Mouse (Mus musculus) spleen, adult 2 months (tissue): ENCODE data around the gene AC134908.4. TPM values are rescaled to one million over a fixed set of nuclear protein-coding genes. Genes with fewer than 3 reads are reported as not detected.
"Not testable (repeated sequence)": the region's sequence is repeated elsewhere in the genome, so short reads cannot be mapped to it uniquely, and the experiment has no call there.

Experiments used
- DNase-seq, 2 experiments: peaks; one replicate each; pipeline versions ENCODE4 v3.0.0 to v3.0.0-alpha.2; 2012 to 2021; ENCODE audit warnings: low spot score in 2 of 2, low read depth in 1 of 2
- H3K27ac ChIP-seq: fragments of 200-500 bp; 2 replicates; pipeline ENCODE4 v1.5.1; 2012; ENCODE audit warnings: low read length, inconsistent platforms; ENCODE audit not compliant: insufficient read depth
- H3K27me3 ChIP-seq: fragments of 200-500 bp; 2 replicates; pipeline ENCODE4 v1.6.1; 2012; ENCODE audit warnings: mild to moderate bottlenecking, moderate library complexity, low read length, inconsistent platforms; ENCODE audit not compliant: control insufficient read depth, insufficient read depth
- H3K36me3 ChIP-seq: fragments of 200-500 bp; 2 replicates; pipeline ENCODE4 v1.6.1; 2012; ENCODE audit warnings: mild to moderate bottlenecking, low read length, inconsistent platforms; ENCODE audit not compliant: control insufficient read depth, insufficient read depth
- H3K4me1 ChIP-seq: fragments of 200-500 bp; 2 replicates; pipeline ENCODE4 v1.6.1; 2011; ENCODE audit warnings: inconsistent platforms; ENCODE audit not compliant: control insufficient read depth, insufficient read depth, insufficient read length
- H3K4me3 ChIP-seq: fragments of 200-500 bp; 2 replicates; pipeline ENCODE4 v1.5.1; 2011; ENCODE audit warnings: mild to moderate bottlenecking, inconsistent platforms; ENCODE audit not compliant: insufficient read depth, insufficient read length; ENCODE audit errors: extremely low read depth
- CTCF ChIP-seq: fragments of 200-500 bp; IDR thresholded peaks from 2 replicates; pipeline ENCODE4 v1.5.1; 2011; ENCODE audit warnings: mild to moderate bottlenecking, inconsistent platforms; ENCODE audit not compliant: insufficient read depth, insufficient read length, insufficient replicate concordance; ENCODE audit errors: extremely low read depth
- POLR2A ChIP-seq: fragments of 200-500 bp; IDR thresholded peaks from 2 replicates; pipeline ENCODE4 v1.6.1; 2011; ENCODE audit warnings: low read depth, low read length, inconsistent platforms
- WGBS: fragments of 180-500 bp; shearing (Covaris S2); methylation state at CpG from one replicate; pipeline ENCODE4 v1.1.7; 2018; 5-methylcytosine and 5-hydroxymethylcytosine counted together
- polyA plus RNA-seq: library from polyadenylated mRNA; depleted of rRNA; stranded (reverse); fragments of >200 nt; gene quantifications from 2 replicates; pipeline ENCODE4 v1.2.3, GENCODE M21; 2012; rRNA removed

AC134908.4 gene
- polyA plus RNA-seq, 1 experiment: 1.1 TPM

- Histone ChIP-seq H3K36me3 (no peaks in the 10 kb centered on the region), H3K4me1 (no peaks in the 10 kb centered on the region), H3K4me3 (no peak overlapping the region), H3K27me3 (no peaks in the 10 kb centered on the region), H3K27ac (no peak overlapping the region)
- no peak for DNase-seq
- 87% methylated on average over 9 of the region's 9 CpGs for whole genome bisulfite sequencing
- no peak for TF ChIP-seq POLR2A
- TF ChIP-seq CTCF: no peak
Observed at GRCm38 (mm10) chr17:25743831-25744230, 51.6 kb downstream of the AC134908.4 start.

- not testable (repeated sequence) for H3K4me1 ChIP-seq, H3K27ac ChIP-seq, H3K36me3 ChIP-seq, H3K4me3 ChIP-seq, DNase-seq, H3K27me3 ChIP-seq
- WGBS: 78% methylated on average over 12 of the region's 12 CpGs
Observed at GRCm38 (mm10) chr17:25741471-25741870, 54.0 kb downstream of the AC134908.4 start.

Other genes starting within 250 kb of the AC134908.4 start
- gene Sox8, start 225.0 kb downstream of the AC134908.4 start, polyA plus RNA-seq: 0.65 and 0.83 TPM in 2 replicates
- 13.1 and 15.6 TPM in 2 replicates for gene Lmf1, start 216.6 kb downstream of the AC134908.4 start, polyA plus RNA-seq
- 0.16 TPM in 1 of 2 replicates, not detected in the other for gene Gng13, start 78.5 kb downstream of the AC134908.4 start, polyA plus RNA-seq
- gene Chtf18, start 68.2 kb downstream of the AC134908.4 start, polyA plus RNA-seq: 10.6 and 13.0 TPM in 2 replicates
- gene Rpusd1, start 68.0 kb downstream of the AC134908.4 start, polyA plus RNA-seq: 25.9 and 37.9 TPM in 2 replicates
- 0.09 and 0.13 TPM in 2 replicates for gene Mslnl, start 59.6 kb downstream of the AC134908.4 start, polyA plus RNA-seq
- gene Msln, start 41.3 kb downstream of the AC134908.4 start, polyA plus RNA-seq: 3.1 and 6.8 TPM in 2 replicates
- gene Narfl, start 21.9 kb downstream of the AC134908.4 start, polyA plus RNA-seq: 18.6 and 20.7 TPM in 2 replicates
- 37.9 and 49.4 TPM in 2 replicates for gene Haghl, start 10.0 kb downstream of the AC134908.4 start, polyA plus RNA-seq
- 0.08 TPM in 1 of 2 replicates, not detected in the other for gene Ccdc78, start 9.1 kb downstream of the AC134908.4 start, polyA plus RNA-seq
- 96.7 and 113 TPM in 2 replicates for gene Fam173a, start 2.8 kb downstream of the AC134908.4 start, polyA plus RNA-seq
- gene Metrn, start 1.5 kb upstream of the AC134908.4 start, polyA plus RNA-seq: 37.6 and 61.5 TPM in 2 replicates
- gene Fbxl16, start 13.4 kb upstream of the AC134908.4 start, polyA plus RNA-seq: 1.2 and 1.4 TPM in 2 replicates
- gene Wdr24, start 28.0 kb upstream of the AC134908.4 start, polyA plus RNA-seq: 33.6 and 38.6 TPM in 2 replicates
- gene Jmjd8, start 33.2 kb upstream of the AC134908.4 start, polyA plus RNA-seq: 30.9 and 31.3 TPM in 2 replicates
- 85.4 and 104 TPM in 2 replicates for gene Stub1, start 37.7 kb upstream of the AC134908.4 start, polyA plus RNA-seq
- gene Rhbdl1, start 41.6 kb upstream of the AC134908.4 start, polyA plus RNA-seq: 5.5 and 7.3 TPM in 2 replicates
- gene Gm20683, start 46.1 kb upstream of the AC134908.4 start, polyA plus RNA-seq: 29.5 and 34.1 TPM in 2 replicates
- 62.1 and 77.0 TPM in 2 replicates for gene Rhot2, start 49.2 kb upstream of the AC134908.4 start, polyA plus RNA-seq
- 34.5 and 45.0 TPM in 2 replicates for gene Wdr90, start 65.8 kb upstream of the AC134908.4 start, polyA plus RNA-seq
- gene Mcrip2, start 73.1 kb upstream of the AC134908.4 start, polyA plus RNA-seq: 17.3 and 21.7 TPM in 2 replicates
- 53.6 and 81.2 TPM in 2 replicates for gene Mettl26, start 79.4 kb upstream of the AC134908.4 start, polyA plus RNA-seq
- gene Wfikkn1, start 85.2 kb upstream of the AC134908.4 start, polyA plus RNA-seq: 0.74 and 0.99 TPM in 2 replicates
- gene Rab40c, start 124.1 kb upstream of the AC134908.4 start, polyA plus RNA-seq: 26.8 and 31.6 TPM in 2 replicates
- gene Pigq, start 149.3 kb upstream of the AC134908.4 start, polyA plus RNA-seq: 203 and 239 TPM in 2 replicates
- 4.3 and 4.7 TPM in 2 replicates for gene Nhlrc4, start 149.3 kb upstream of the AC134908.4 start, polyA plus RNA-seq
- gene A930017K11Rik, start 156.9 kb upstream of the AC134908.4 start, polyA plus RNA-seq: not detected in 2 replicates
- gene Capn15, start 190.1 kb upstream of the AC134908.4 start, polyA plus RNA-seq: 35.0 and 45.9 TPM in 2 replicates